Mouse (Mus musculus) megakaryocyte, embryonic 14.5 days (primary cell): ENCODE measurements around the gene F830045P16Rik.

Experiments
- FLI1 ChIP-seq: IDR thresholded peaks from 2 replicates; pipeline ENCODE4 v1.6.1; 2012; ENCODE audit warnings: low read length, inconsistent platforms, mixed read lengths
- GATA1 ChIP-seq: IDR thresholded peaks from 3 replicates; pipeline ENCODE4 v1.6.1; 2012; ENCODE audit warnings: mixed read lengths, low read length, inconsistent platforms, borderline replicate concordance

DNA sequence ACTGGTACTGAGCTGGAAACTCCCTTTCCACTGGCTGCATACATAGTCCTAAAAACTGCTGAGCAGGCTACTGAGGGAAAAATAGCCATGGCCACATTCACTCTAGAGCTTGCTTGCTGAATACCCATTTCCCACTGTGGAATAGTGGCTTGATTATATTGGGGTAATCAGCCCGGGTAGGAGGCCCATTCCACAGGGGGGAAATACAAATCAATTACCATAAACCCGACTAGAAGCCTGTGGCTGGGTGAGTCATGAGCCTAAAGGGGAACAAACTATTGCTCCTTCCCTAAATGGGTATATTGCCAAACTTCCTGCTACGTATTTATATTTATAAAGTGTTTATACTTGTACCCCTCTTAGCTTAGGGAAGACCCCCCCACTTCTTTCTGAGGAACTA lies 10.4 kb upstream of the F830045P16Rik start:
- TF ChIP-seq GATA1 = no peak
- TF ChIP-seq FLI1 = no peak
